Comparison of ENCODE assay signal across 20 mouse cellular contexts in genomic region chr15:92276826-92277225, GRCm38 (mm10).
DNase-seq lines count a peak whose midpoint lies in the region; ATAC-seq and TF ChIP-seq lines count a peak whose summit lies in the region.
"Had no signal": no experiment of that assay in that cellular context is flagged by ENCODE, and none has a peak within 500 bp of the region (broad histone marks: within the 10 kb centered on the region; RNA-seq: fewer than 3 reads in every experiment).

No protein-coding gene starts in this region.

- TF ChIP-seq CTCF in lung, adult 2 months (IDR thresholded peaks at IDR 0.05; ENCODE audit: insufficient read depth, low read length), result no peak

- no peak for ATAC-seq in forebrain, embryonic 12.5 days (ENCODE audit: low FRiP score)
- ATAC-seq: liver, postnatal 0 days; midbrain, embryonic 13.5 days had no signal

- no peaks in the 10 kb centered on the region for H3K4me1 ChIP-seq in lung, adult 2 months (ENCODE audit: control insufficient read depth, insufficient read depth, low read length)
- no peaks in the 10 kb centered on the region for H3K4me1 ChIP-seq in forebrain, embryonic 12.5 days
- H3K4me1 ChIP-seq: embryonic facial prominence, embryonic 15.5 days; limb, embryonic 15.5 days; midbrain, embryonic 13.5 days had no signal

- H3K9ac ChIP-seq in forebrain, embryonic 12.5 days, result no peak overlapping the region
- H3K9ac ChIP-seq: embryonic facial prominence, embryonic 15.5 days; limb, embryonic 15.5 days; liver, postnatal 0 days; midbrain, embryonic 13.5 days had no signal

- no peaks in the 10 kb centered on the region for H3K9me3 ChIP-seq in forebrain, embryonic 12.5 days
- H3K9me3 ChIP-seq: embryonic facial prominence, embryonic 15.5 days; limb, embryonic 15.5 days; midbrain, embryonic 13.5 days had no signal

- H3K79me2 ChIP-seq in myocyte (ENCODE audit: control insufficient read depth, insufficient read depth), result no peaks in the 10 kb centered on the region

- WGBS in lung, adult 2 months, result 39% methylated on average over 4 of the region's 4 CpGs
- 74% methylated on average over 4 of the region's 4 CpGs for WGBS in forebrain, embryonic 12.5 days

- H3K4me2 ChIP-seq in myocyte (ENCODE audit: low read depth), result no peak overlapping the region
- no peak overlapping the region for H3K4me2 ChIP-seq in forebrain, embryonic 12.5 days
- H3K4me2 ChIP-seq: embryonic facial prominence, embryonic 15.5 days; limb, embryonic 15.5 days; midbrain, embryonic 13.5 days had no signal

- peak; percentile 12 to 61 for DNase-seq in frontal cortex, adult 2 months (ENCODE audit: extremely low spot score in 1 of 2, low spot score in 1 of 2)
- no peak for DNase-seq in frontal cortex, postnatal 25 days (ENCODE audit: low spot score in 2 of 2)
- DNase-seq in layer of hippocampus, adult 18-20 months (ENCODE audit: low spot score in 2 of 2), result peak; percentile 40 to 54
- DNase-seq in layer of hippocampus, adult 11-12 months (ENCODE audit: low spot score), result no peak
- peak; percentile 57 for DNase-seq in embryo, embryonic 11 days
- DNase-seq in lung, adult 2 months, result no peak
- DNase-seq: adrenal gland, postnatal 25 days; cerebellum, postnatal 10 days; heart, adult 2 months; heart, postnatal 14 days; kidney, postnatal 14 days; liver, postnatal 0 days had no signal

- no peak for TF ChIP-seq POLR2A in myocyte (IDR thresholded peaks at IDR 0.05; ENCODE audit: insufficient read length, low read depth)
- TF ChIP-seq POLR2A in lung, adult 2 months (IDR thresholded peaks at IDR 0.05; ENCODE audit: borderline replicate concordance, extremely low read depth, low read depth, low read length), result no peak

- H3K27me3 ChIP-seq in myocyte (ENCODE audit: control insufficient read depth, insufficient read depth, insufficient read length), result no peaks in the 10 kb centered on the region
- H3K27me3 ChIP-seq in forebrain, embryonic 12.5 days, result no peaks in the 10 kb centered on the region
- H3K27me3 ChIP-seq: CH12.LX; embryonic facial prominence, embryonic 15.5 days; limb, embryonic 15.5 days; midbrain, embryonic 13.5 days had no signal

- H3K36me3 ChIP-seq in myocyte (ENCODE audit: control insufficient read depth, insufficient read depth), result no peaks in the 10 kb centered on the region
- H3K36me3 ChIP-seq in forebrain, embryonic 12.5 days (replicated peaks), result no peaks in the 10 kb centered on the region
- H3K36me3 ChIP-seq: embryonic facial prominence, embryonic 15.5 days; limb, embryonic 15.5 days; midbrain, embryonic 13.5 days had no signal

- H3K27ac ChIP-seq in forebrain, embryonic 12.5 days, result no peak overlapping the region
- H3K27ac ChIP-seq: embryonic facial prominence, embryonic 15.5 days; heart, adult 2 months; left cerebral cortex, adult 2 months; limb, embryonic 15.5 days; macrophage; midbrain, embryonic 13.5 days had no signal

- no peak overlapping the region for H3ac ChIP-seq in myocyte (ENCODE audit: control insufficient read depth, insufficient read length)

- no peak overlapping the region for H3K4me3 ChIP-seq in myocyte
- H3K4me3 ChIP-seq in lung, adult 2 months (replicated peaks; ENCODE audit: extremely low read depth, low read depth, low read length), result no peak overlapping the region
- no peak overlapping the region for H3K4me3 ChIP-seq in forebrain, embryonic 12.5 days (replicated peaks)
- H3K4me3 ChIP-seq: embryonic facial prominence, embryonic 15.5 days; heart, adult 2 months; left cerebral cortex, adult 2 months; limb, embryonic 15.5 days; midbrain, embryonic 13.5 days had no signal

TF ChIP-seq in myocyte, 11 proteins besides CTCF, POLR2A, EP300 and RAD21:
- TF ChIP-seq MYOG (IDR thresholded peaks at IDR 0.05; ENCODE audit: control insufficient read depth in 1 of 3, insufficient read depth in 1 of 3, insufficient read length in 2 of 3, low read depth in 2 of 3), result peak in 2 of 3 experiments; percentile 52 to 66
- no peak for TF ChIP-seq CEBPB (IDR thresholded peaks at IDR 0.05; ENCODE audit: insufficient read depth, poor library complexity, severe bottlenecking)
- TF ChIP-seq MYOD1 (IDR thresholded peaks at IDR 0.05; ENCODE audit: control insufficient read depth in 1 of 3, insufficient read length in 2 of 3, low read depth in 2 of 3), result peak; percentile 26 to 92 (median 70)
- peak; percentile 45 for TF ChIP-seq TCF12 (IDR thresholded peaks at IDR 0.05; ENCODE audit: insufficient read depth, poor library complexity, severe bottlenecking)

Comparison
In these comparisons a context has a peak if more than half of its experiments do, and no peak if none do; other contexts are left out.
1. DNase-seq: peak in frontal cortex, adult 2 months (2 of 2), layer of hippocampus, adult 18-20 months (2 of 2) and embryo, embryonic 11 days (single experiment); none in frontal cortex, postnatal 25 days (0 of 2), layer of hippocampus, adult 11-12 months (single experiment) and lung, adult 2 months (single experiment).